Mouse (Mus musculus) CD8-positive naive resting alpha-beta T cell, adult 2 months (primary cell): Measurements from ENCODE around the gene Cyp1a2.

Experiments
- DNase-seq, 2 experiments: peaks; one replicate each; pipeline ENCODE4 v3.0.0; 2022; ENCODE audit warnings: low read depth in 2 of 2, low spot score in 2 of 2

Cyp1a2 gene

GRCm38 (mm10) chr9:57627191-57627590 is 56.3 kb downstream of the Cyp1a2 start:
- no peak for DNase-seq
